Mouse (Mus musculus): Measurements from ENCODE around the gene Fam71a.

Fam71a gene

GRCm38 (mm10) chr1:191164717-191165116 is at the start of gene Fam71a:
Gene Fam71a, minus strand, starts transcription at chr1:191164817.
- DNase-seq (ENCODE audit: low spot score in 2 of 2), result no peak

GRCm38 (mm10) chr1:191211096-191211495 is 46.5 kb upstream of the Fam71a start:
- no peak for DNase-seq (ENCODE audit: low spot score in 2 of 2)

- no peak for DNase-seq (ENCODE audit: low spot score in 2 of 2)
Measured at GRCm38 (mm10) chr1:191205791-191206190, 41.2 kb upstream of the Fam71a start.

- no peak for DNase-seq (ENCODE audit: low spot score in 2 of 2)
Measured at GRCm38 (mm10) chr1:191204876-191205275, 40.3 kb upstream of the Fam71a start.

- DNase-seq (ENCODE audit: low spot score in 2 of 2), result no peak
Measured at GRCm38 (mm10) chr1:191203496-191203895, 38.9 kb upstream of the Fam71a start.

- no peak for DNase-seq (ENCODE audit: low spot score in 2 of 2)
Measured at GRCm38 (mm10) chr1:191202208-191202952, 37.8 kb upstream of the Fam71a start.

- DNase-seq (ENCODE audit: low spot score in 2 of 2), result no peak
Measured at GRCm38 (mm10) chr1:191200816-191201602, 36.4 kb upstream of the Fam71a start.

GRCm38 (mm10) chr1:191197916-191198315 is 33.3 kb upstream of the Fam71a start:
- no peak for DNase-seq (ENCODE audit: low spot score in 2 of 2)

GRCm38 (mm10) chr1:191196016-191196415 is 31.4 kb upstream of the Fam71a start:
- DNase-seq (ENCODE audit: low spot score in 2 of 2), result no peak

GRCm38 (mm10) chr1:191193657-191194424 is 29.2 kb upstream of the Fam71a start:
- no peak for DNase-seq (ENCODE audit: low spot score in 2 of 2)

- no peak for DNase-seq (ENCODE audit: low spot score in 2 of 2)
Measured at GRCm38 (mm10) chr1:191192751-191193150, 28.1 kb upstream of the Fam71a start.

GRCm38 (mm10) chr1:191192213-191192612 is 27.6 kb upstream of the Fam71a start:
- no peak for DNase-seq (ENCODE audit: low spot score in 2 of 2)

- no peak for DNase-seq (ENCODE audit: low spot score in 2 of 2)
Measured at GRCm38 (mm10) chr1:191189671-191190372, 25.2 kb upstream of the Fam71a start.

- no peak for DNase-seq (ENCODE audit: low spot score in 2 of 2)
Measured at GRCm38 (mm10) chr1:191186386-191186770, 21.8 kb upstream of the Fam71a start.

GRCm38 (mm10) chr1:191185761-191186385 is 21.3 kb upstream of the Fam71a start:
- DNase-seq (ENCODE audit: low spot score in 2 of 2), result no peak

GRCm38 (mm10) chr1:191184841-191185251 is 20.2 kb upstream of the Fam71a start:
- DNase-seq (ENCODE audit: low spot score in 2 of 2), result no peak

GRCm38 (mm10) chr1:191184066-191184815 is 19.6 kb upstream of the Fam71a start:
- DNase-seq (ENCODE audit: low spot score in 2 of 2), result no peak

- peak; percentile 79 to 82 for DNase-seq (ENCODE audit: low spot score in 2 of 2)
Measured at GRCm38 (mm10) chr1:191183163-191184065, 18.8 kb upstream of the Fam71a start.

- DNase-seq (ENCODE audit: low spot score in 2 of 2), result no peak
Measured at GRCm38 (mm10) chr1:191182431-191183162, 18.0 kb upstream of the Fam71a start.

Data from right cerebral cortex, postnatal 36 days (tissue).